Mouse (Mus musculus) embryonic fibroblast, embryonic 13.5 days (primary cell): ENCODE data around the gene Grin2c.

Source experiments
- CTCF ChIP-seq: IDR thresholded peaks from 2 replicates; pipeline ENCODE4 v1.5.1; 2011; ENCODE audit warnings: mild to moderate bottlenecking, control low read depth, low read length, moderate library complexity, borderline replicate concordance; ENCODE audit not compliant: insufficient read depth
- POLR2A ChIP-seq: IDR thresholded peaks from 2 replicates; pipeline ENCODE4 v1.6.1; 2011; ENCODE audit warnings: low read depth, mild to moderate bottlenecking, control low read depth, low read length, moderate library complexity

DNA sequence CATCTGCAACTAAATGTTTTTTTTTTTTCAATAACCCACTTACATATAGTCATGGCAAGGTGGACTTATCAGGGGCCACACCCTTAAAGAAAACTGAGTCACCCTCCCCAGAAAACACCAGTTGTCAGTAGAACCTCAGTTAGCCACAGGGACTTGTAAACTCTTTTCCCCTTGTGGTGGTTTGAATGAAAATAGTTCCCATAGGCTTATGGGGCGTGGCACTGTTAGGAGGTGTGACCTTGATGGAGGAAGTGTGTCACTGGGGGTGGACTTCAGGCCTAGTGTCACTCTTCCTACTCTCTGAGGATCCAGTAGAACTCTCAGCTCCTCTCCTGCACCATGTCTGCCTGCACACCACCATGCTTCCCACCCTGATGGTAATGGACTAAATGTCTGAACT is 12.7 kb upstream of the Grin2c start:
- TF ChIP-seq CTCF (no peak), POLR2A (no peak)
